10 mouse cellular contexts compared by ENCODE assay signal in the genomic region with DNA sequence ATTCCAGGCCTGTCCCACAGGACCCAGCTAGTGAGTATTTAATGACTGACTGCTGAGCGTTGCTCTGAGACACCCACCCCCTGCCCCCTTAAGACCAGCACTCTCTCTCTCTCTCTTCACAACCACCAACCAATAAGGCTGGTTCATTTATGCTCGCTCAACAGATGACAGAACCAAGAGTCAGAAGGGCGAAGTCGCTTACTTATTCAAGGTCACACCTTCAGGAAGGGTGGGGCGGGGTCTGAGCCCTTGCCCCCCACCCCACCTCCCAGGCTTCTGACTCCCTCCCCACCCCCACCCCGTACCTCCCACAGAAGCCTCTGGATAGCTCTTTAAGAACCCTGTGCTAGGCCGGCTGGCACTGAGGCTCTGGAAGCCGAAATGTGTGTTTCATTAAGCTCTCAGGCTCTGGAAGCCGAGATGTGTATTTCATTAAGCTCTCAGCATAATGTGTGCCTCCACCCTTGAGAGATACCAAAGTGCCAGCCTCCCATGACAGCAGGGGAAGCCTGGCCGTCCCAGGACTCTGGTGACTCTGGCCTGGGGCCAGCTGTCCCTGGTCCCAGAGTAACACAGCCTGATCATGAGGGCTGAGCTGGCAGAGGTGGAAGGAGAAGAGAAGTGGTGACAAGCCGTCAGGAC. TPM values are rescaled to one million over a fixed set of nuclear protein-coding genes. Genes with fewer than 3 reads are reported as not detected.
DNase-seq lines count a peak whose midpoint lies in the region; ATAC-seq lines count a peak whose summit lies in the region.
"Had no signal": no experiment of that assay in that cellular context is flagged by ENCODE, and none has a peak within 500 bp of the region (broad histone marks: within the 10 kb centered on the region; RNA-seq: fewer than 3 reads in every experiment).

No protein-coding gene starts in this region.

- no peaks in the 10 kb centered on the region for H3K36me3 ChIP-seq in hindbrain, embryonic 10.5 days
- H3K36me3 ChIP-seq in hindbrain, embryonic 11.5 days (ENCODE audit: control insufficient read depth, insufficient read depth, low read length), result no peaks in the 10 kb centered on the region
- H3K36me3 ChIP-seq: liver, embryonic 15.5 days had no signal

- ATAC-seq in hindbrain, embryonic 11.5 days (ENCODE audit: low FRiP score), result no peak
- no peak for ATAC-seq in inflammation-experienced regulatory T-cells, adult 6 months
- no peak for ATAC-seq in megakaryocyte progenitor cell, adult 5-6 weeks (replicated peaks; ENCODE audit: poor library complexity)
- ATAC-seq in frontal cortex, adult (ENCODE audit: low TSS enrichment), result no peak
- ATAC-seq: Patski had no signal

- H3K4me1 ChIP-seq in hindbrain, embryonic 10.5 days (replicated peaks), result peaks cover 47% of the 10 kb centered on the region
- peaks cover 4% of the 10 kb centered on the region; the same call in 1 of the 2 replicates for H3K4me1 ChIP-seq in hindbrain, embryonic 11.5 days (replicated peaks; ENCODE audit: control insufficient read depth, insufficient read depth, low read length)

- no peak overlapping the region for H3K4me2 ChIP-seq in hindbrain, embryonic 11.5 days (replicated peaks; ENCODE audit: low read depth, low read length)
- H3K4me2 ChIP-seq: liver, embryonic 15.5 days had no signal

- H3K4me3 ChIP-seq in hindbrain, embryonic 10.5 days, result no peak overlapping the region
- H3K4me3 ChIP-seq in hindbrain, embryonic 11.5 days (ENCODE audit: low read depth, low read length), result no peak overlapping the region
- H3K4me3 ChIP-seq: liver, embryonic 15.5 days had no signal

- no peaks in the 10 kb centered on the region for H3K9me3 ChIP-seq in hindbrain, embryonic 10.5 days
- no peaks in the 10 kb centered on the region for H3K9me3 ChIP-seq in hindbrain, embryonic 11.5 days (ENCODE audit: control insufficient read depth, low read length)
- H3K9me3 ChIP-seq: liver, embryonic 15.5 days had no signal

- no peak overlapping the region for H3K9ac ChIP-seq in hindbrain, embryonic 11.5 days (ENCODE audit: low read depth, low read length)
- H3K9ac ChIP-seq: liver, embryonic 15.5 days had no signal

- H3K27ac ChIP-seq in hindbrain, embryonic 10.5 days, result peak overlapping the region; percentile 45; the same call in 1 of the 2 replicates
- no peak overlapping the region for H3K27ac ChIP-seq in hindbrain, embryonic 11.5 days (ENCODE audit: low read depth, low read length)
- H3K27ac ChIP-seq: liver, embryonic 15.5 days had no signal

- 56% methylated on average over 11 of the region's 11 CpGs for WGBS in hindbrain, embryonic 10.5 days
- 57% methylated on average over 11 of the region's 11 CpGs for WGBS in hindbrain, embryonic 11.5 days

- DNase-seq in hindbrain, embryonic 10.5 days (ENCODE audit: low spot score), result peak; percentile 24
- no peak for DNase-seq in hindbrain, embryonic 11.5 days (ENCODE audit: low spot score)
- DNase-seq in NIH3T3 (ENCODE audit: low read depth), result peak; percentile 28
- peak; percentile 74 for DNase-seq in gastrocnemius, postnatal 10 days
- DNase-seq in kidney, postnatal 25 days, result peak; percentile 51 to 73

- 0 out of 2 replicates have a peak, but pooled peaks cover 9% of the 10 kb centered on the region for H3K27me3 ChIP-seq in hindbrain, embryonic 10.5 days (ENCODE audit: insufficient read depth, poor library complexity, severe bottlenecking)
- no peaks in the 10 kb centered on the region for H3K27me3 ChIP-seq in hindbrain, embryonic 11.5 days (ENCODE audit: control insufficient read depth, insufficient read depth, low read length)
- H3K27me3 ChIP-seq: Patski had no signal

RNA-seq across cellular contexts. Expression of gene Ifnlr1, which starts 33.0 kb away (rescaled TPM):
- polyA plus RNA-seq in hindbrain, embryonic 10.5 days (2016; fragmentation: Nextera tagmentation; extraction: Ambion mirVana), result 0.35 and 0.58 TPM in 2 replicates
- 0.25 and 0.71 TPM in 2 replicates for polyA plus RNA-seq in hindbrain, embryonic 11.5 days (2014; fragmentation: Nextera tagmentation; extraction: Ambion mirVana)
- under 1 TPM; 0.21 to 0.23 TPM for total RNA-seq in gastrocnemius, postnatal 10 days (2021)
- polyA plus RNA-seq in inflammation-experienced regulatory T-cells, adult 6 months (2017; shearing (Covaris generic)), result not detected
- 0.68 and 1.6 TPM in 2 replicates for total RNA-seq in megakaryocyte progenitor cell, adult 5-6 weeks (2015)
- total RNA-seq in megakaryocyte progenitor cell, adult 5-6 weeks (2017), result 0.30 and 0.46 TPM in 2 replicates
